Mouse (Mus musculus): Measurements from ENCODE around the gene Slc6a17.

DNA sequence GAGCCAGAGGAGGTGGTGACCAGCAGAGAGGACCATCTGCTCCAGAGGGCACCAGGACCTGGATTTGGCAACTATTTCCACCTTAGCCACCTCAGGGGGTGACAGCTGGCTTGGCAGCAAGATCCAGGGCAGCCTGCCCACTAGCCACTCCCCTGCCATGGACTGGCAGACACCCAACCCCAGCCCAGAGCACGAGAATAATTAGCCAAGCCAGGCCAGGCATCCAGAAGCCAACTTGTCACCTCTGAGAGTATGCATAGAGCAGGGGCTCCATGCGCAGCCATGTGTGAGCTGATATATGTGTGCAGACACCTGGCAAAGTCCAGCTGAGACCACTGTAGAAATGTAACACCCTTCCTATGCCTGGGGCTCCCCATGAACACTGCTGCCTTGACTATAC is 29.1 kb upstream of the Slc6a17 start:
- TF ChIP-seq POLR2A (IDR thresholded peaks at IDR 0.05; ENCODE audit: borderline replicate concordance, extremely low read depth, insufficient read depth, insufficient read length, poor library complexity, severe bottlenecking), result no peak
- no peak for TF ChIP-seq CTCF (IDR thresholded peaks at IDR 0.05; ENCODE audit: borderline replicate concordance, extremely low read depth, insufficient read depth, insufficient read length)

All from brain, embryonic 14.5 days (tissue).